Mouse (Mus musculus): ENCODE measurements around the gene Specc1. TPM values are rescaled to one million over a fixed set of nuclear protein-coding genes. Genes with fewer than 3 reads are reported as not detected.

Specc1 gene
- polyA plus RNA-seq, 1 experiment: 28.9 TPM

DNA sequence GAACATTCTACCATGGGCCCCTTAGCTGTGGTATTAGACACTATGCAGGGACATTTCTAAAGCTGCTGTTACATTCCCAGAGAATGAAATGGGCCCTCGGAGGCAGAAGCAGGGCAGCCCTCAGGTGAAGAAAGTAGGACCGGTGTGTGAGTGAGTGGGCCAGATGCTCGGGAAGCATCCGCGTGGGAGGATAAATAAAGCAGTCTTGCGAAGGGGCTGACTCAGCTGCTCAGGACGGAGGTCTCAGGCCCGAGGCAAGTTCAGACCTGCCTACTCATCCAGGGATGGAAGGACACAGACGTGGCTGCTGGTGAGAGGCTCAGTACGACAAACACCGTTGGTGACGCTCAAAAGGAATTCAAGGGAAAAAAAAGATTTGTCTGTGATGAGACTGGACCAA lies 312.5 kb downstream of the Specc1 start:
- no peak for DNase-seq (ENCODE audit: low read depth in 1 of 2, low spot score in 2 of 2)
- Histone ChIP-seq H3K27ac (ENCODE audit: insufficient read depth, low read length) (no peak overlapping the region), H3K36me3 (ENCODE audit: control insufficient read depth, insufficient read depth, low read length) (0 out of 2 replicates have a peak, but pooled peaks cover 1% of the 10 kb centered on the region), H3K4me1 (ENCODE audit: control insufficient read depth, insufficient read depth, insufficient read length) (no peaks in the 10 kb centered on the region), H3K27me3 (ENCODE audit: control insufficient read depth, insufficient read depth, low read length) (no peaks in the 10 kb centered on the region), H3K4me3 (ENCODE audit: extremely low read depth, insufficient read depth, insufficient read length) (no peak overlapping the region)
- WGBS: 92% methylated on average over 12 of the region's 12 CpGs
- TF ChIP-seq CTCF (IDR thresholded peaks at IDR 0.05; ENCODE audit: extremely low read depth, insufficient read depth, insufficient read length, insufficient replicate concordance) (no peak), POLR2A (IDR thresholded peaks at IDR 0.05; ENCODE audit: low read depth, low read length) (no peak)

DNA sequence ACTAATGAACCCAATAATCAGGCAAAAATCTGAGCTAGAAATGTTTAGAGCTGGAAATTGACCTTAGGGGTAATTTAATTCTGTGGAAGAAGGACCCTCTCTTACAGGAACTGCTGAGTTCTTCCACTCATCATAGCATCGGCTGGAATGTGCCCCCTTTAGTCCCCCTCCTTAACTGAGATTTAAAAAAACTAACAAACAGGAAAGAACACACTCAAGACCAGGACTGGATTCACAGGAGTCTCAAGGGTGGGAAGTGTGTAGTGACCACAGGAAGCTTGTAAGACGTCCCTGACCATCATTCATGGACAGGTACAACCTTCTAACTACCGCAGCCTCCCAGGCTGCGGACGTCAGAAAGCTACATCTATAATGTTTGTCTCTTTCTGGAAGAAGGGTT lies 314.3 kb downstream of the Specc1 start:
- Histone ChIP-seq H3K4me1 (ENCODE audit: control insufficient read depth, insufficient read depth, insufficient read length) (no peaks in the 10 kb centered on the region), H3K27me3 (ENCODE audit: control insufficient read depth, insufficient read depth, low read length) (no peaks in the 10 kb centered on the region), H3K27ac (ENCODE audit: insufficient read depth, low read length) (no peak overlapping the region), H3K36me3 (ENCODE audit: control insufficient read depth, insufficient read depth, low read length) (0 out of 2 replicates have a peak, but pooled peaks cover 1% of the 10 kb centered on the region), H3K4me3 (ENCODE audit: extremely low read depth, insufficient read depth, insufficient read length) (no peak overlapping the region)
- no peak for DNase-seq (ENCODE audit: low read depth in 1 of 2, low spot score in 2 of 2)
- TF ChIP-seq CTCF (IDR thresholded peaks at IDR 0.05; ENCODE audit: extremely low read depth, insufficient read depth, insufficient read length, insufficient replicate concordance) (no peak), POLR2A (IDR thresholded peaks at IDR 0.05; ENCODE audit: low read depth, low read length) (no peak)
- 83% methylated on average over 5 of the region's 5 CpGs for WGBS

Other genes starting within 250 kb of the Specc1 start
- gene Slc5a10, start 235.9 kb upstream of the Specc1 start, polyA plus RNA-seq (2012; rRNA removed): 0.06 TPM in 1 of 2 replicates, not detected in the other
- gene Prpsap2, start 194.7 kb upstream of the Specc1 start, polyA plus RNA-seq (2012; rRNA removed): 13.3 and 14.7 TPM in 2 replicates
- gene Ulk2, start 101.7 kb upstream of the Specc1 start, polyA plus RNA-seq (2012; rRNA removed): 36.1 and 37.8 TPM in 2 replicates
- gene Akap10, start 26.5 kb upstream of the Specc1 start, polyA plus RNA-seq (2012; rRNA removed): 10.1 and 10.9 TPM in 2 replicates

All from spleen, adult 2 months (tissue).